ENCODE assay signal across 8 mouse cellular contexts in the genomic region with DNA sequence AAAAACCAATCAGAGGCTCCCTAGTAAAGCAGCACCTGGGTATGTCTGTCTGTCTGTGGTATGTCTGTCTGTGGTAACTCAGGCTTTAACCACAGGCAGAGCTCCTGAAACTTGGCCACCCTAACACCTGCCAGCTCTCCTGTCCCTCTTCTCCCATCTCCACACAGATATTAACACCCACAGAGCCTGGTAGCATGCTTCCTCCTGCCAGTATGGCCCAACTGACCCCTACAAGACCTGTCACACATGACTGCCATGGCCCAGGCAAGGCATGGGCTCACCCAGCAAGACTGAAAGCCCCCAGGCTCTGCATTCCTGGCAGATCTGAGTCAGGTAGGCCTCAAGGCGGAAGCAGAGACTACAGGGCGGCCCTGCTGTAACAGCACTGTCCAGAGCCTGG. TPM values are rescaled to one million over a fixed set of nuclear protein-coding genes. Genes with fewer than 3 reads are reported as not detected.
DNase-seq lines count a peak whose midpoint lies in the region; ATAC-seq lines count a peak whose summit lies in the region.

No protein-coding gene starts in this region.

- DNase-seq in kidney, adult 9 months: no peak
- peak; percentile 37 for DNase-seq in induced T-regulatory cell, adult 2 months (ENCODE audit: low read depth)
- no peak for DNase-seq in adrenal gland, postnatal 25 days
- no peak for DNase-seq in yolk sac, embryonic 10.5 days (ENCODE audit: low spot score)

- ATAC-seq in kidney, embryonic 16.5 days (ENCODE audit: low FRiP score, low TSS enrichment): no peak
- ATAC-seq in embryonic facial prominence, embryonic 12.5 days (ENCODE audit: insufficient number of reproducible peaks, insufficient read depth, low FRiP score, low TSS enrichment): no peak
- no peak for ATAC-seq in midbrain, embryonic 16.5 days
- ATAC-seq in granulocyte monocyte progenitor cell, adult 5-6 weeks (replicated peaks; ENCODE audit: poor library complexity, severe bottlenecking): no peak

- H3K27ac ChIP-seq in kidney, embryonic 16.5 days (ENCODE audit: low read length): peak overlapping the region; percentile 97
- H3K27ac ChIP-seq in embryonic facial prominence, embryonic 12.5 days: peak overlapping the region; percentile 100
- H3K27ac ChIP-seq in midbrain, embryonic 16.5 days (ENCODE audit: low read length): peak overlapping the region; percentile 96

- H3K9me3 ChIP-seq in kidney, embryonic 16.5 days (ENCODE audit: low read length): no peaks in the 10 kb centered on the region
- H3K9me3 ChIP-seq in embryonic facial prominence, embryonic 12.5 days: no peaks in the 10 kb centered on the region
- no peaks in the 10 kb centered on the region for H3K9me3 ChIP-seq in midbrain, embryonic 16.5 days (replicated peaks; ENCODE audit: control insufficient read depth, low read length, poor library complexity, severe bottlenecking)

- H3K27me3 ChIP-seq in kidney, embryonic 16.5 days (ENCODE audit: insufficient read depth, low read length): no peaks in the 10 kb centered on the region
- no peaks in the 10 kb centered on the region for H3K27me3 ChIP-seq in embryonic facial prominence, embryonic 12.5 days
- H3K27me3 ChIP-seq in midbrain, embryonic 16.5 days (ENCODE audit: control insufficient read depth, insufficient read depth, low read depth, low read length): no peaks in the 10 kb centered on the region

- peaks cover 36% of the 10 kb centered on the region for H3K36me3 ChIP-seq in kidney, embryonic 16.5 days (ENCODE audit: insufficient read depth, low read length)
- H3K36me3 ChIP-seq in embryonic facial prominence, embryonic 12.5 days: peaks cover 47% of the 10 kb centered on the region
- peaks cover 23% of the 10 kb centered on the region for H3K36me3 ChIP-seq in midbrain, embryonic 16.5 days (ENCODE audit: control insufficient read depth, insufficient read depth, low read length)

- 54% methylated on average over 2 of the region's 2 CpGs for whole genome bisulfite sequencing in kidney, embryonic 16.5 days
- 37% methylated on average over 2 of the region's 2 CpGs for WGBS in embryonic facial prominence, embryonic 12.5 days
- 76% methylated on average over 2 of the region's 2 CpGs for WGBS in midbrain, embryonic 16.5 days

- peak overlapping the region; percentile 100 for H3K4me3 ChIP-seq in kidney, embryonic 16.5 days (ENCODE audit: low read length)
- peak overlapping the region; percentile 99 for H3K4me3 ChIP-seq in embryonic facial prominence, embryonic 12.5 days
- peak overlapping the region; percentile 98 for H3K4me3 ChIP-seq in midbrain, embryonic 16.5 days (ENCODE audit: low read depth, low read length)

- H3K4me1 ChIP-seq in kidney, embryonic 16.5 days (ENCODE audit: insufficient read depth, low read length): peaks cover 43% of the 10 kb centered on the region
- H3K4me1 ChIP-seq in embryonic facial prominence, embryonic 12.5 days: peaks cover 33% of the 10 kb centered on the region
- peaks cover 31% of the 10 kb centered on the region for H3K4me1 ChIP-seq in midbrain, embryonic 16.5 days (ENCODE audit: control insufficient read depth, insufficient read depth, low read length)

- peak overlapping the region; percentile 99 for H3K9ac ChIP-seq in kidney, embryonic 16.5 days (replicated peaks; ENCODE audit: low read length)
- H3K9ac ChIP-seq in embryonic facial prominence, embryonic 12.5 days: peak overlapping the region; percentile 99
- H3K9ac ChIP-seq in midbrain, embryonic 16.5 days (ENCODE audit: low read depth, low read length): peak overlapping the region; percentile 99

- H3K4me2 ChIP-seq in kidney, embryonic 16.5 days (replicated peaks; ENCODE audit: low read depth, low read length): peak overlapping the region; percentile 84
- peak overlapping the region; percentile 76 for H3K4me2 ChIP-seq in embryonic facial prominence, embryonic 12.5 days (replicated peaks)
- peak overlapping the region; percentile 67 for H3K4me2 ChIP-seq in midbrain, embryonic 16.5 days (ENCODE audit: low read length)

RNA-seq across cellular contexts. Expression of a gene that starts 2.3 kb away (rescaled TPM):
- 108 and 110 TPM in 2 replicates for polyA plus RNA-seq in kidney, embryonic 16.5 days (2015; fragmentation: Nextera tagmentation; extraction: Ambion mirVana)
- polyA plus RNA-seq in embryonic facial prominence, embryonic 12.5 days (2016; fragmentation: Nextera tagmentation; extraction: Ambion mirVana): 119 and 122 TPM in 2 replicates
- 83.8 and 93.2 TPM in 2 replicates for polyA plus RNA-seq in midbrain, embryonic 16.5 days (2015; fragmentation: Nextera tagmentation; extraction: Ambion mirVana)
- total RNA-seq in granulocyte monocyte progenitor cell, adult 5-6 weeks (2014; fragmentation: Nextera tagmentation): 4.9 and 7.3 TPM in 2 replicates
- total RNA-seq in granulocyte monocyte progenitor cell, adult 5-6 weeks (2017): 2.8 and 3.6 TPM in 2 replicates
- 35.6 and 42.3 TPM in 2 replicates for total RNA-seq in adrenal gland, postnatal 25 days (2021)

RNA-seq across cellular contexts. Expression of a gene that starts 13.4 kb away (rescaled TPM):
- polyA plus RNA-seq in kidney, embryonic 16.5 days (2015; fragmentation: Nextera tagmentation; extraction: Ambion mirVana): 27.9 and 29.1 TPM in 2 replicates
- 17.5 and 18.9 TPM in 2 replicates for polyA plus RNA-seq in embryonic facial prominence, embryonic 12.5 days (2016; fragmentation: Nextera tagmentation; extraction: Ambion mirVana)
- 4.8 and 6.6 TPM in 2 replicates for polyA plus RNA-seq in midbrain, embryonic 16.5 days (2015; fragmentation: Nextera tagmentation; extraction: Ambion mirVana)
- 3.5 and 14.4 TPM in 2 replicates for total RNA-seq in granulocyte monocyte progenitor cell, adult 5-6 weeks (2014; fragmentation: Nextera tagmentation)
- 5.8 and 6.1 TPM in 2 replicates for total RNA-seq in granulocyte monocyte progenitor cell, adult 5-6 weeks (2017)
- total RNA-seq in adrenal gland, postnatal 25 days (2021): 15.7 and 17.6 TPM in 2 replicates

RNA-seq across cellular contexts. Expression of a gene that starts 13.5 kb away (rescaled TPM):
- 35.1 and 36.1 TPM in 2 replicates for polyA plus RNA-seq in kidney, embryonic 16.5 days (2015; fragmentation: Nextera tagmentation; extraction: Ambion mirVana)
- 13.5 and 14.2 TPM in 2 replicates for polyA plus RNA-seq in embryonic facial prominence, embryonic 12.5 days (2016; fragmentation: Nextera tagmentation; extraction: Ambion mirVana)
- polyA plus RNA-seq in midbrain, embryonic 16.5 days (2015; fragmentation: Nextera tagmentation; extraction: Ambion mirVana): 7.4 and 10.1 TPM in 2 replicates
- 1.1 and 3.5 TPM in 2 replicates for total RNA-seq in granulocyte monocyte progenitor cell, adult 5-6 weeks (2014; fragmentation: Nextera tagmentation)
- 2.9 and 4.1 TPM in 2 replicates for total RNA-seq in granulocyte monocyte progenitor cell, adult 5-6 weeks (2017)
- 73.0 and 107 TPM in 2 replicates for total RNA-seq in adrenal gland, postnatal 25 days (2021)

RNA-seq across cellular contexts. Expression of a gene that starts 20.3 kb away (rescaled TPM):
- 1,090 and 1,147 TPM in 2 replicates for polyA plus RNA-seq in kidney, embryonic 16.5 days (2015; fragmentation: Nextera tagmentation; extraction: Ambion mirVana)
- 1,221 and 1,230 TPM in 2 replicates for polyA plus RNA-seq in embryonic facial prominence, embryonic 12.5 days (2016; fragmentation: Nextera tagmentation; extraction: Ambion mirVana)
- 698 and 713 TPM in 2 replicates for polyA plus RNA-seq in midbrain, embryonic 16.5 days (2015; fragmentation: Nextera tagmentation; extraction: Ambion mirVana)
- 5,451 and 5,560 TPM in 2 replicates for total RNA-seq in granulocyte monocyte progenitor cell, adult 5-6 weeks (2014; fragmentation: Nextera tagmentation)
- total RNA-seq in granulocyte monocyte progenitor cell, adult 5-6 weeks (2017): 3,079 and 3,080 TPM in 2 replicates
- total RNA-seq in adrenal gland, postnatal 25 days (2021): 1,910 and 2,113 TPM in 2 replicates

RNA-seq across cellular contexts. Expression of a gene that starts 25.2 kb away (rescaled TPM):
- polyA plus RNA-seq in kidney, embryonic 16.5 days (2015; fragmentation: Nextera tagmentation; extraction: Ambion mirVana): 128 and 130 TPM in 2 replicates
- polyA plus RNA-seq in embryonic facial prominence, embryonic 12.5 days (2016; fragmentation: Nextera tagmentation; extraction: Ambion mirVana): 164 and 181 TPM in 2 replicates
- 49.9 and 55.7 TPM in 2 replicates for polyA plus RNA-seq in midbrain, embryonic 16.5 days (2015; fragmentation: Nextera tagmentation; extraction: Ambion mirVana)
- 6.1 and 7.2 TPM in 2 replicates for total RNA-seq in granulocyte monocyte progenitor cell, adult 5-6 weeks (2014; fragmentation: Nextera tagmentation)
- total RNA-seq in granulocyte monocyte progenitor cell, adult 5-6 weeks (2017): 1.5 and 3.6 TPM in 2 replicates
- 90.8 and 97.4 TPM in 2 replicates for total RNA-seq in adrenal gland, postnatal 25 days (2021)
